Mouse (Mus musculus) embryo, embryonic 10 days (tissue): ENCODE data around the gene Arrdc5.

Experiments used
- DNase-seq: peaks from one replicate; pipeline ENCODE4 v3.0.0-alpha.2; 2015; ENCODE audit warnings: low spot score

Arrdc5 gene

GRCm38 (mm10) chr17:56303160-56303846 is 3.2 kb upstream of the Arrdc5 start, which contains the start of gene Uhrf1:
TSS of gene Uhrf1 (plus strand) at chr17:56303321.
- peak; percentile 94 for DNase-seq

DNA sequence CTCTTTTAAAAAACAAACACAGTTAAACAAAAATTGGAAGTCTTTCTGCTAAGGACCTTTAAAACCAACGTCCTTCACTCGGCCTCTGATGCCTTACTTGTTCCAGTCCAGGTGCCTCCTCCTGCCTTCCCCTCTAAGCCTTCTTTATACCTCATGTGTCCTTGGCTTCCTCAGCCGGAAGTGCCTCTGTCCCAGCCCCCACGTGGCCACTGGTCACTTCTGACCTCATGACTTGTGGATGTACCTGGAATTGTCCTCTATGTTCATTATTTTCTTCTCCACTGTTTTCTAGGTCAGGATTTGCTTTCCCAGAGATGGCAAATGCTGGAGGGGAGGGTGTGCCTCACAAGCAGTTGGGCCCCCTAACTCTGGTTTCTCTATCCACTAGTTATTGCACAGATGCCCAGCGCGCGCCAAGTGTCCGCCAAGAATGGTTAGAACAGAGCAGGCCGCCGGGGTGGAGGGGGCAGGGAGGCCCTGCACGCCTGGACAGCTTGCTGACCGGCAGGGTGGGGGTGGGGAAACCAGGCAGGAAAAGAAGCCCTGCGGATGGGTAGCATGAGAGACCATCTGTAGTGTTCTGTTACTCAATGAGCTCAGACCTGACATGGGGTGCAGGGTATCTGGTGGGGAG is 2.4 kb upstream of the Arrdc5 start:
- peak; percentile 76 for DNase-seq

GRCm38 (mm10) chr17:56298238-56298637 is 1.8 kb downstream of the Arrdc5 start:
- no peak for DNase-seq

GRCm38 (mm10) chr17:56296201-56296600 is 3.9 kb downstream of the Arrdc5 start:
- no peak for DNase-seq

GRCm38 (mm10) chr17:56294241-56294640 is 5.8 kb downstream of the Arrdc5 start:
- no peak for DNase-seq

- DNase-seq = no peak
These were observed 6.8 kb downstream of the Arrdc5 start for GRCm38 (mm10) chr17:56293291-56293690.

DNA sequence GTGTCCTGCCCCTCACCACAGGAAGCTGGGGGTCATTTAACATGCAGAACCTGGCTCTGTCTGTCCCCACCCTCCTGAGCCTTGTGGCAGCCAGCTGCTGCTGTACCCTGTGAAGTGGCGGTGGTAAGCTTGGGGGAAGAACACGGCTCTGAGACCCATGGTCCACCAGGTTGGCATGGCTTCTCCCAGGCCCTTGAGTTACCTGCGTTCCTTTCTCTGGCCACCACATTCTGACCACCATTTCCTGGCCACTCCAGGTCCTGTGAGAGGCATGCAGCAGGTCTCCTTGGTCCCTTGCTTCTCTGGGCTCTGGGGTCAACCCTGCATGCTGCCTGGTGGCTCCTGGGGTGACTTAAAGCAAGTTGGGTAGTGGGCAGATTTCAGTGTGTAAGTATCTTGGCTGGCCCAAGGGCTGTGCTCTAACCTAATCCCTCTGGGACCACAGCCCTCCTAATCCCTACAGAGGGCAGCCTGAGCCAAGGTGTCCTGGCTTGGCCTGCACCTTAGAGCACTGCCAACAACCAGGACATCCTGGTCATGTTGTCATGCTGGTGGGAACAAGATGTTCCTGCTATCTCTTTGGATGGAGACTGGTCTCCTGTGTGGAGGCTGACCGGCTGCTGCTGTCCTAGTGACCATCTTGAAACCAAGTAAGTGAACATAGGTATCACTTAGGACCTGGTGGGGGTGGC is 7.4 kb downstream of the Arrdc5 start, which contains the start of gene Plin3:
Gene Plin3 (minus strand): TSS at position 343 of the 692 bp plus-strand sequence.
- no peak for DNase-seq

DNA sequence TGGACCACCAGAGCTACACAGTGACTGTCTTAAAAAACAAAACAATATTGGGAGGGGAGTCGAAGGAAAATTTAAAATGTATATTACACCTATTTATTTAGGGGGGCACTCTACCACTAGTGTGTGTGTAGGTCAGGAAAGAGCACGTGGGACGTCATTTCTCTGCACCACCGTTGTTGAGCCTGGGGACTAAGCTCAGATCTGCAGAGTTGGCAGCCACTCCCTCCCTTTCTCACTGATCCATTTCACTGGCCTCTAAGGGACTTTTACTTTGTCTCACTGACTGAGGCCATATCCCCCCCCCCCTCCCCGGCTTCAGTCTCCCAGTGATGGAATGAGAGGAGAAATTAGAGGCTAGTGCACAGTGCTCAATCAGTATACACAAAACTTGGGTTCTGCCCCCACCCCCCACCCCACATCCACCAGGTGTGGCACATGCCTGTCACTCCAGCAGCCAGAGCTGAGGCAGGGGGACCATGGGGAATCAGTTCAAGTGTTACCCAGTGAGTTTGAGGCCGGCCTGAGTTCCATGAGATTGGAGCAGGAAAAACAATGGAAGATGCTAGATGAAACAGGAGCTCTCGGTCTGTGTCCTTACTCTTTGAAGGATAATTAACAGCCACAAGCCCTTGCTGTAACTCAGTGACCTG is 8.1 kb downstream of the Arrdc5 start:
- DNase-seq = no peak

GRCm38 (mm10) chr17:56291171-56291511 is 8.9 kb downstream of the Arrdc5 start:
- DNase-seq = peak; percentile 93

- peak; percentile 96 for DNase-seq
These were observed 9.5 kb downstream of the Arrdc5 start for GRCm38 (mm10) chr17:56290388-56291170.

- DNase-seq = peak; percentile 73
These were observed 10.4 kb downstream of the Arrdc5 start for GRCm38 (mm10) chr17:56289371-56290331.

DNA sequence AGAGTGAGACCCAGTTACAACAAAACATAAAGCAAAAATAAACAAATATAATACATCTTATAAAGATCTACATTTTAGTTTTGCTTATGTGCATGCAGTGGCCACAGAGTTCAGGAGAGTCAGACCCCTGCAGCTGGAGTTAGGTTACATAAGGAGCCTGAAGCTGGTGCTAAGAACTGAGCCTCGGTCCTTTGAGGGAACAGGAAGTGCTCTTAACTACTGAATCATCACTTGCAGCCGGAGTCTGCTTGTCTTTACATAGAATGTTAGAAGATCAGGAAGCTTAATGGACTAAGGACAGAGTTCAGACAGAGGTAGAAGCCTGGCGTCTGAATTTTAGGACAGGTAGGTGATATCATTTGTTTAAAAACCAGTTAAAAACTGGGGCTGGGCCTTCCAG is 11.2 kb downstream of the Arrdc5 start:
- DNase-seq = no peak

GRCm38 (mm10) chr17:56287830-56288229 is 12.3 kb downstream of the Arrdc5 start:
- DNase-seq = no peak

- DNase-seq = no peak
These were observed 14.1 kb downstream of the Arrdc5 start for GRCm38 (mm10) chr17:56285995-56286394.

DNA sequence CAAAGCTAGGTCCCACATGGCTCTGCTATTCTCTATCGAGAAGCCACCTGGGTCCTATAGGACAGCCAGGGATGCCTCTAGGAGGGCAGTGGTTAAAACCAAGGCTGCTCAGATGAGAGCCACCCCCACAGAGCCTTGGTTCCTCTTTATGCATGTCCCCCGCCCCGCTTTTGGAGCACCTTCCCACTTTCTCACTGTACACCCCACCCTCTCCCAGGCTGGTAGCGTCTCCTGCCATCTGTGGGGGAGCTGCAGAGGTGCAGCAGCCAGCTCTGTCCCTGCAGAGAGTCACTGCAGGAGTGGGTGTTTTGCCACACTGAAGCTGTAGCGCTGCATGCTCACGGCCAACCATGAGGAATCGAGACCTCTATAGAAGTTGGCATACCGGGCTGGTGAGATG is 16.8 kb downstream of the Arrdc5 start:
- no peak for DNase-seq

- DNase-seq = no peak
These were observed 17.3 kb downstream of the Arrdc5 start for GRCm38 (mm10) chr17:56282802-56283201.

DNA sequence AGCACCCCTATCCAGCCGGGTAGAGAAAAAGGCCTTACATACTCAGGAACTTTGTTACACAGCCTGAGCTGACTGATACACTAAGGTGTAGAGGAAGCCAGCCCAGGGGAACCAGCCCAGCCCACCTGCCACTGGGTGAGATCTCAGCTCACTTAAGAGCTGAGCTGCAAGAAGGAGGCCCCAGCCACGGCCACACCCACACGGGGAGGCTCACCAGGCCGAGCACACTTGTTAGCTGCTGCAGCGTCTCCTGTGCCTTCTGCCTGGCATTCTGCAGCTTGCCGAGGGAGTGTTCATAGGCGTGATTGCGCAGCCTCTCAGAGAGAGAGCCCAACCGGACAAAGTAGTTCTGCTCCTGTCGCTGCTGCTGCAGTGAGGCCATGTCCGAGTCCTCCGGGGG is 18.9 kb downstream of the Arrdc5 start:
- no peak for DNase-seq

DNA sequence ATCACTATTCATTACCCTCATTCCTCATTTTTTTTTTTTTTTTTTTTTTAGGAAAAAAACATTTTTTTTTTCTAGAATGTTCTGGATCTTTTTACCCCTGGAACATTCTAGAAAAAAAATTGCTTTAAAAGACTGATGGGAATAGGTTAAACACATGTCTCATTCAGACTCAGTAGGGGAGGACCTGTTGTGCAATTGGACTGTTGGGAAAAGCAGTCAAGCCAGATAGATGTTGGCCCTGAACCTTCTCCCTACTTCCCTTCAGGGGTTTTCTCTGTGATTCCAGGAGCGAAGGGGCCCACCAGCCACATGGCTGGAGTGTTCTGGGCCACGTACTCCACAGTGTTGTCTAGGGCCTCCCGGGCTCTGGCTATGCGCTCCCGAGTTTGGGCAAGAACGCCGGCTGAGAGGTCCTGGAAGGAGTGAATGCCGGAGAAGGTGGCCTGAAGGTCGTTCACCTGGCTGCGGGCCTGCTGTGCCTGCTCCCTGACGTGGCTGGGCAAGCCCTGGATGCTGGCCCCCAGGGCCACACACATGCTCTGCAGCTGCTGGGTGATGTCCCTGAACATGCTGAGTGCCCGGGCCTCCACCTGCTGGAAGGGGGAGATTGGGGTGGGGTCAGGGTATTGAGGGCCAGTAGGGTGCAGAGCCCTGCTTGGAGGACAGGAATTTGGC is 20.5 kb downstream of the Arrdc5 start:
- no peak for DNase-seq

DNA sequence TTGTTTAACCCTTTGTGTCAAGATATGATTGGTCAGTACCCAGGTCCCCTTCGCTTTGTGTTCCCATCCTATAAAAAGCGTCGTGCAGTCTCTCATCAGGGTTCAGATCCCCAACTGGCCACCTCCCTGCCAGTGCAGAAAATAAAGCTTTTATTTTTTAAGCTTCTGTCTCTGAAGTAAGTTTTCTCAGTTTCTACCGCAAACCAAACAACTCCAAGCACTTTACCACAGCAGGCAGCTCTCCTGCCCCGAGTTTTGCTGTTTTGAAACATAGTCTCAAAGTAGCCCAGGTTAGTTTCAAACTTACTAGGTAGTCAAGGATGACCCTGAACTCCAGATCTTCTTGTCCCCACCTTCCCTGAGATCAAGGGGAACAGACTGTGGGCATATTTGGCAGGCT is 21.7 kb downstream of the Arrdc5 start:
- no peak for DNase-seq

DNA sequence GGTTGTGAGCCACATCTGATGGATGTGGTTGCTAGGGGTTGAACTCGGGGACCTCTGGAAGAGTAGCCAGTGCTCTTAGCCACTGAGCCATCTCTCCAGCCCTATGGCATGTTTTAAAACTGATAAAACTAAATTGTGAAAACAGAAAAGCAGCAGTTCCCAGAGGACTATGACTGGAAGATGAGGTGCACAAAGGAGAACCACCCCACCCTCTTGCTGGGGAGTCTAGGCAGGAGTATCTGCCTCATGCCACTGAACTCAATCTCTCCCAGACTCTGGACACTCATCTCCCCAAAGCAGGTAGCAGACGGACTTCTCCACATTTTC is 22.6 kb downstream of the Arrdc5 start:
- DNase-seq = peak; percentile 57
